Mouse (Mus musculus) heart, postnatal 4 days (tissue): ENCODE results near the gene Mxd1. TPM values are rescaled to one million over a fixed set of nuclear protein-coding genes. Genes with fewer than 3 reads are reported as not detected.

ENCODE experiments used
- DNase-seq: peaks from one replicate; pipeline ENCODE4 v3.0.0; 2021
- total RNA-seq, 2 experiments: library from RNA; stranded (reverse); gene quantifications; 2 replicates each; pipeline ENCODE4 v1.2.3; 2021

Gene Mxd1
- total RNA-seq, 2 experiments from 2014 or later: 4.0 to 4.3 TPM

GRCm38 (mm10) chr6:86599197-86599596 lies 69.8 kb downstream of the Mxd1 start:
- peak; percentile 90 for DNase-seq

GRCm38 (mm10) chr6:86598742-86599193 lies 70.2 kb downstream of the Mxd1 start:
- DNase-seq: no peak

Other genes with a start within 250 kb of the Mxd1 start
- gene Gm44790, start 242.5 kb downstream of the Mxd1 start, total RNA-seq: not detected
- 10 to 100 TPM; 10.4 to 11.2 TPM for gene C87436, start 230.8 kb downstream of the Mxd1 start, total RNA-seq
- 100 to 1,000 TPM; 227 to 230 TPM for gene Pcbp1, start 142.8 kb downstream of the Mxd1 start, total RNA-seq
- gene Asprv1, start 41.0 kb downstream of the Mxd1 start, total RNA-seq: under 1 TPM; 0.27 to 0.33 TPM
- 10 to 100 TPM; 44.7 to 47.0 TPM for gene Snrnp27, start 15.4 kb upstream of the Mxd1 start, total RNA-seq
- gene Gmcl1, start 64.2 kb upstream of the Mxd1 start, total RNA-seq: 10 to 100 TPM in 1 of 2 experiments, 1 to 10 TPM in 1; 9.1 to 11.3 TPM
- 10 to 100 TPM; 36.4 to 36.5 TPM for gene Anxa4, start 124.4 kb upstream of the Mxd1 start, total RNA-seq
- 100 to 1,000 TPM in 1 of 2 experiments, 10 to 100 TPM in 1; 99.0 to 109 TPM for gene Aak1, start 180.4 kb upstream of the Mxd1 start, total RNA-seq